Mouse (Mus musculus): ENCODE measurements around the gene Aen.

Gene Aen

GRCm38 (mm10) chr7:78895653-78896333 lies at the start of gene Aen:
Gene Aen, plus strand, starts transcription at chr7:78895854.
- DNase-seq (ENCODE audit: low read depth, low spot score), result peak; percentile 99

GRCm38 (mm10) chr7:78846066-78846716 lies 49.5 kb upstream of the Aen start:
- peak; percentile 20 for DNase-seq (ENCODE audit: low read depth, low spot score)

GRCm38 (mm10) chr7:78846737-78847434 lies 48.8 kb upstream of the Aen start, which contains the start of gene Det1:
Gene Det1, minus strand, starts transcription at chr7:78847263.
- DNase-seq (ENCODE audit: low read depth, low spot score), result peak; percentile 90

GRCm38 (mm10) chr7:78854051-78854450 lies 41.6 kb upstream of the Aen start:
- peak; percentile 2 for DNase-seq (ENCODE audit: low read depth, low spot score)

- no peak for DNase-seq (ENCODE audit: low read depth, low spot score)
Measured at GRCm38 (mm10) chr7:78855044-78855655, 40.5 kb upstream of the Aen start.

GRCm38 (mm10) chr7:78863796-78864445 lies 31.7 kb upstream of the Aen start:
- DNase-seq (ENCODE audit: low read depth, low spot score), result peak; percentile 44

GRCm38 (mm10) chr7:78864446-78864802 lies 31.2 kb upstream of the Aen start:
- no peak for DNase-seq (ENCODE audit: low read depth, low spot score)

GRCm38 (mm10) chr7:78865212-78865949 lies 30.3 kb upstream of the Aen start:
- DNase-seq (ENCODE audit: low read depth, low spot score), result no peak

GRCm38 (mm10) chr7:78868731-78869130 lies 26.9 kb upstream of the Aen start:
- DNase-seq (ENCODE audit: low read depth, low spot score), result no peak

- DNase-seq (ENCODE audit: low read depth, low spot score), result no peak
Measured at GRCm38 (mm10) chr7:78872366-78872765, 23.3 kb upstream of the Aen start.

- DNase-seq (ENCODE audit: low read depth, low spot score), result no peak
Measured at GRCm38 (mm10) chr7:78872831-78873230, 22.8 kb upstream of the Aen start.

- DNase-seq (ENCODE audit: low read depth, low spot score), result no peak
Measured at GRCm38 (mm10) chr7:78881607-78882468, 13.8 kb upstream of the Aen start.

GRCm38 (mm10) chr7:78882469-78882837 lies 13.2 kb upstream of the Aen start:
- DNase-seq (ENCODE audit: low read depth, low spot score), result no peak

GRCm38 (mm10) chr7:78883016-78883725 lies 12.5 kb upstream of the Aen start:
- no peak for DNase-seq (ENCODE audit: low read depth, low spot score)

GRCm38 (mm10) chr7:78883726-78884060 lies 12.0 kb upstream of the Aen start:
- DNase-seq (ENCODE audit: low read depth, low spot score), result no peak

- DNase-seq (ENCODE audit: low read depth, low spot score), result no peak
Measured at GRCm38 (mm10) chr7:78884139-78884538, 11.5 kb upstream of the Aen start.

GRCm38 (mm10) chr7:78885404-78885803 lies 10.2 kb upstream of the Aen start:
- DNase-seq (ENCODE audit: low read depth, low spot score), result no peak

GRCm38 (mm10) chr7:78886496-78886895 lies 9.2 kb upstream of the Aen start:
- no peak for DNase-seq (ENCODE audit: low read depth, low spot score)

- DNase-seq (ENCODE audit: low read depth, low spot score), result no peak
Measured at GRCm38 (mm10) chr7:78887431-78887842, 8.2 kb upstream of the Aen start.

- peak; percentile 85 for DNase-seq (ENCODE audit: low read depth, low spot score)
Measured at GRCm38 (mm10) chr7:78890641-78891040, 5.0 kb upstream of the Aen start.

All from 3T3-L1 (cell line).